Mouse (Mus musculus): ENCODE measurements around the gene Rasl11b.

GRCm38 (mm10) chr5:74230525-74230924 is 35.4 kb downstream of the Rasl11b start:
- TF ChIP-seq POLR2A (IDR thresholded peaks at IDR 0.05; ENCODE audit: low read depth, low read length): no peak
- TF ChIP-seq CTCF (IDR thresholded peaks at IDR 0.05; ENCODE audit: extremely low read depth, insufficient read length, insufficient replicate concordance, low read depth, low read length): no peak

Measured in small intestine, adult 2 months (tissue).